Mouse (Mus musculus): ENCODE measurements around the gene Gatd1. TPM values are rescaled to one million over a fixed set of nuclear protein-coding genes. Genes with fewer than 3 reads are reported as not detected.

Gatd1 gene
- polyA plus RNA-seq, 1 experiment from 2014 or later = 21.1 TPM

DNA sequence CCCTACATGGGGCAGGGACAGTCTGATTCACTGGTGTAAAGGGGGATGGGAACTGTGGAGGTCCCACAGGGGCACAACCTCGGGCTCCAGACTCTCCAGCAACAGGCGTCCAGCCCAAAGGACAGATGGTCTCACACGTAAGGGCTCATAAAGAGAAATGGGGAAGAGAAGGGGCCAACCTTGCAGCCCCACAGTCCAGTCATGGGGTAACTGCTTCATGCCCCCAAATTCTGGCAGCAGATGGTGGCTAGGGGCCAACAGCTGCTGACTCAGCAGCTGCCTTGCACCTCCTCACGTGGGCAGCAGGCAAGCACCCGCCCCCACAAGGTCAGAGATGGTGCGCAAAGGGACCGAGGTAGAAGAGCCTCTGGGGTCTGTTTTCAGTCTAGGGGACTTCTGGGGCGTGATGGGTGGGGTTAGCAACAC is 18.3 kb upstream of the Gatd1 start:
- H3K27me3 ChIP-seq (replicated peaks) = peaks cover 12% of the 10 kb centered on the region; the same call in 1 of the 2 replicates
- H3K4me1 ChIP-seq = peaks cover 63% of the 10 kb centered on the region
- H3K36me3 ChIP-seq = peaks cover 41% of the 10 kb centered on the region
- H3K27ac ChIP-seq = no peak overlapping the region
- H3K4me2 ChIP-seq = no peak overlapping the region
- no peaks in the 10 kb centered on the region for H3K9me3 ChIP-seq (replicated peaks)
- WGBS (ENCODE audit: insufficient replicate concordance) = 81% methylated on average over 8 of the region's 8 CpGs
- no peak overlapping the region for H3K9ac ChIP-seq
- no peak overlapping the region for H3K4me3 ChIP-seq
- ATAC-seq = no peak

DNA sequence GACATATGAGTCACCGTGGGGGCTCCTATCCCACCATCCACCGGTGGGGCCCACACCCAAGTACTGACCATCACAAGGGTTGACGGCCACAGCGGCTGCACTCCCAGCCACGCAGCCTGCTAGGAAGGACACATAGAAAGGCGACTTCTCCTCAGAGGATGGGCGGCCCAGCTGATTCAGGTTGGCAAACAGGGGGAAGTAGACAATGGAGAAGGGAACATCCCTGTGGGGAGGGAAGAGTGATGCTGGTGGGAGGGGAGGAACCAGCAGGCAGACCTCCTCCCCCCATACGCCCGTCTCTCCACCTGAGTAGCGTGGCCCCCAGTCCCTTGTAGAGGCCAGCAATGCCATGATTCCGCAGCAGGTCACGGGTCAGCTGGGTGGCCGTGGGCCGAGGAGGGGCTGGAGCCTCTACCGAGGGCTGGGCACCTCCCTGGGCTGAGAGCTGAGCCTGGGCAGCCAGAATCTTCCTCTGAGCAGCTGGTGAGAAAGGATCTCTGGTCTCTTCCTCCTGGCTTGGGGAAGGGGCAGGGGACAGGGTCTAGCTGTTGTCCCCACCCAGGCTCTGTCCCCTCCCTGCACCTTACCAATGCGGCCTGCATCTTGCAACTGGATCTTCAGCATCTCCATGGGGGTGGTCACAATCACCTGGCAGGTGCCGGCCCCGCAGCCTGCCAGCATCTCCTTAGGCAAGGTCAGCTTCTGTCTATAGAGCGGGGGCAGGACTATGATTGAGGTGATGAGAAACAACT is 17.7 kb upstream of the Gatd1 start:
- H3K9ac ChIP-seq = no peak overlapping the region
- 89% methylated on average over 19 of the region's 19 CpGs for WGBS (ENCODE audit: insufficient replicate concordance)
- peaks cover 63% of the 10 kb centered on the region for H3K4me1 ChIP-seq

DNA sequence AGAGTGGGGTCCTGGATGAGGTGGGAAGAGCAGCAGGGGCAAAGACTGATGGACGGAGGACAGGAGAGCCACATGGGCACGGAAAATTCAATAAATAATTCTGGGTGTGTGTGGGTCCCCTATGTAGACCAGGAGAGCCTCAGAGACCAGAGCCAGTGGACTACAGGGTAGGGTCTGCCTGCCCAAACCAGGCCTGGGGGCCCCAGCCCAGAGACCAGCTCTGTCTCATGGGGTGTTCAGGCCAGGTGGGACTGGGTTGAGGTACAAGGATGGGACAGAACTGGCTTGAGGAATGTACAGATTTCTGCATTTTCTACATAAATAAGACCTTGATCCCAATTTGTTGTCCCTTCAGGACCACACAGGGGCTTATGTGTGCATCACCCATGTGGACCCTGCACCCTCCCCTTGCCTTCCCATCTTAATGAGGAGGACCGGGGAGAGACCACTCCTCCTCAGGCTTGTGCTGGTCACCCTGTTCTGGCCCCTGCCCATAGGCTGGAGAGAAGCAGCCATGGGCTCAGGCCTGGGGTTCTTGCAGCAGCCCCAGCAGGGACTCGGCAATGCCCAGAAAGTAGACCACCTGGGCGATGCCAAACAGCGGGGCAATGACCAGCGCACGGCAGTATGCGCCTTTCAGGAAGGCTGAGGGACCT is 16.8 kb upstream of the Gatd1 start:
- H3K9ac ChIP-seq = no peak overlapping the region
- H3K36me3 ChIP-seq = peaks cover 41% of the 10 kb centered on the region
- ATAC-seq = no peak
- H3K4me2 ChIP-seq = no peak overlapping the region
- peaks cover 25% of the 10 kb centered on the region for H3K27me3 ChIP-seq (replicated peaks)
- no peak overlapping the region for H3K27ac ChIP-seq
- peaks cover 57% of the 10 kb centered on the region for H3K4me1 ChIP-seq
- WGBS (ENCODE audit: insufficient replicate concordance) = 83% methylated on average over 9 of the region's 9 CpGs
- H3K4me3 ChIP-seq = no peak overlapping the region
- no peaks in the 10 kb centered on the region for H3K9me3 ChIP-seq (replicated peaks)

More for the DNA sequence above, 17.7 kb upstream of the Gatd1 start:
- no peak overlapping the region for H3K4me3 ChIP-seq
- peaks cover 41% of the 10 kb centered on the region for H3K36me3 ChIP-seq
- ATAC-seq = no peak
- H3K4me2 ChIP-seq = no peak overlapping the region
- H3K27ac ChIP-seq = no peak overlapping the region
- H3K27me3 ChIP-seq (replicated peaks) = peaks cover 17% of the 10 kb centered on the region; the same call in 1 of the 2 replicates
- no peaks in the 10 kb centered on the region for H3K9me3 ChIP-seq (replicated peaks)

DNA sequence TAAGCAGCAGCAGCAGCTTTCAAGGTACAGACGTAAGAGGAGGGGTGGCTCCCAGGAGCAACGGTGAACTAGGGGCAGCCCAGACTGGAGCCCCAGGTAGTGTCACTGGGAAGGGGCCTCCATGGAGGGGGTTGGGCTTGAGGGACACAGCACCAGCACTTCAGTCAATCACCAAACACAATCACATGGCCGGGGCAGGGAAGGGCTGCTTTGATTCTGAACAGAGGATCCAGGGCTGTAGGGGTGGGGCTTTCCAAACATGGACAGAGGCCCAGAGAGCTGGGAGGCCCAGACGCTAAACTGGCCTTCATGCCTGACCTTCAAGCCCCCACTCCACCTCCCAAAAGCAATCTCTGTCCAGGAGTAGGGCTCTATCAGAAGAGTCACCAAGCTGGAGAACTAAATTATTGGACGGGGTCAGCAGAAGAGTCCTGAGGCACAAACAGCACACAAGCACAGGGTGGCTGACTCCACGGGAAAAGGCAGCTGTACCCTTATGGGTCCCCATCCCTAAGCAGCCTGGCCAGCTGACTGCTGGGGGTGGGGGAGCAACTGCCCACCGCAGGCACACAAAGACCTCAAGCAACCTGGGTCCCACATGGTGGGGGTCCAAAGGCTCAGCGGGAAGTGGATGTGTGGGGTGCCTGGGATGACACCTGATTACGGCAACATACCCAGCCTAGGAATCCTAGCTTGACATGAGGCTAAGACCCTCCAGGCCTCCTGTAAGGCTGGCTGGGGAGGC is 16.1 kb upstream of the Gatd1 start:
- no peak overlapping the region for H3K4me2 ChIP-seq
- H3K4me3 ChIP-seq = no peak overlapping the region
- H3K9ac ChIP-seq = no peak overlapping the region
- no peak overlapping the region for H3K27ac ChIP-seq
- H3K36me3 ChIP-seq = peaks cover 41% of the 10 kb centered on the region
- H3K27me3 ChIP-seq (replicated peaks) = peaks cover 29% of the 10 kb centered on the region
- ATAC-seq = no peak
- H3K9me3 ChIP-seq (replicated peaks) = no peaks in the 10 kb centered on the region
- H3K4me1 ChIP-seq = peaks cover 51% of the 10 kb centered on the region
- 66% methylated on average over 9 of the region's 9 CpGs for WGBS (ENCODE audit: insufficient replicate concordance)

DNA sequence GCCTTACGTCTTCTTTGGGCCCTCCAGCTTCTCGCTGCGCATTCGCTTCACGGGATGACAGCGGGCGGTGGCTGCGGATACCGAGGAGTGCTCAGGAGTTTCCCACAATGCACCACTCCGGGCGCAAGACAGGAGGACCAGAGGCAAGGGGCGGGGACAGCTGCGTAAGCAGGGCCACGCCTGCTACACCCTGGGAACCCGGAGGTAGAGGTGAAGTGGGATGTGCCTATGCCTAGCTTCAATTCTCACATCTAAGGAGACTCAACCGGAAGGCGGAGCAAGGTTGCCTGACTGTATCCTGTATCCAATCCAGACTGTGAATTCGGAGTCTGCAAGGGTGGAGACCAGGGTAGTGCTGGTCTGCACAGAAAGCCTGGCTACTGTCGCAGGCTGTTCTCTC is 15.4 kb upstream of the Gatd1 start, which contains the start of gene Cend1:
TSS of gene Cend1 (minus strand) at position 182 of the 400 bp plus-strand sequence.
- 10% methylated on average over 19 of the region's 19 CpGs for WGBS (ENCODE audit: insufficient replicate concordance)
- Histone ChIP-seq H3K4me2 (no peak within 1 kb of the TSS; the same call in 1 of the 2 replicates), H3K27ac (no peak within 1 kb of the TSS), H3K27me3 (replicated peaks) (peaks cover 29% of the 10 kb centered on the region), H3K9me3 (replicated peaks) (no peaks in the 10 kb centered on the region), H3K4me3 (no peak within 1 kb of the TSS), H3K9ac (no peak within 1 kb of the TSS), H3K4me1 (peaks cover 44% of the 10 kb centered on the region), H3K36me3 (peaks cover 41% of the 10 kb centered on the region)
- ATAC-seq = peak; percentile 53

DNA sequence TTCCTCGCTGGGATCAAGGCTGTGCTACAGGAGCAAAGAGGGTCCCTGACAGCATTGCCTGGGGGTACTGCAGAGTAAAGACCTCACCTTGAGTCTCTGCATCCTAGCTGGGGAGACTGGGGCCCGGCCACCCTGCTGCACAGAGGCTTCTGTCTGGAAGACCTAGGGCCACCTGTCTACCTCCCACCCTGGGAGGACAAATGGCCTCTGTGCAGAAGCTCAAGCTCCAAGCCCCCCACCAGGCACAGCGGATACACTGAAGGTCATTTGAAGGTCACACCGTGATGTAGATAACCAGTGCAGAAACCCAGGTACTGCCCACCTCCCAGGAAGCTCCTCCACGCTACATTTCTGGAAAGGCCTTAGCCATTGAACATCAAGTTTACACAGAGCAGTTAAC is 14.8 kb upstream of the Gatd1 start:
- no peak for ATAC-seq
- WGBS (ENCODE audit: insufficient replicate concordance) = 52% methylated on average over 5 of the region's 5 CpGs
- Histone ChIP-seq H3K9me3 (replicated peaks) (no peaks in the 10 kb centered on the region), H3K27ac (no peak overlapping the region), H3K4me2 (no peak overlapping the region), H3K27me3 (replicated peaks) (peaks cover 31% of the 10 kb centered on the region), H3K4me3 (no peak overlapping the region), H3K36me3 (peaks cover 36% of the 10 kb centered on the region), H3K4me1 (peaks cover 38% of the 10 kb centered on the region), H3K9ac (no peak overlapping the region)

DNA sequence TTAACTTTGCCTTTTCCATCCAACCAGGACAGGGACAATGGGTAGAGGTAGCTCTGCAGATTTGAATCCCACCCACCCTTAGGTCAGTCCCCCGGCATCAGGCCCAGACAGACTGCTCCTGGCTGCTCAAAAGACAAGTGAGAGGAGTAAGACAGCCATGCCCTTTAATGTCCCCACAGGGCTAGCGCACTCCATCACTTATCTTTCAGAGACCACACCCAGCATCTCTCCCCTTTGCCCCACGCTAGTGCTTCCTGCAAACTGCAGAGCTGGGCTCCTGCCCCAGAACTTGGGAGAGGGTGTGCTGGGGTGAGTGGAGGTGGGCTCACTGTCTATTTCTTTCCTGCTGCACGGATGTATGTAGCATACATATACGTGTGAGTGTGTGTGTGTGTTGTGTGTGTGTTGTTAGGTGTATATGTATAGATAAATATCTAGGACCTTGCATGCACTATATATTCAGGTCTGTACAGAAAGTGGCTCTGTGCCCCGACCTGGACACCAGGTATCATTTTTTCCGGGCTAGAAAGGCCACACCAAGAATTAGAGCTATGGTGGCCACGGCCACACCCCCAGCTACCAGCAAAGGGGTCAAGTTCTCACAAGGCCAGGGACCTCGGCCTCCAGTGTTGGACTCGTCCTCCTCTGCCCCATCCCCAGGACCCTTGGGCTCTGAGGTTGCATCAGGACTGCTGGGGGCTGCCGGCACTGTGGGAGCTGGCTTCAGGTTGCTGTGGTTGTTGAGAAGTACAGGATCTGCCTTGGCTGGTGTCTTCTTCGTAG is 13.2 kb upstream of the Gatd1 start:
- Histone ChIP-seq H3K4me3 (no peak overlapping the region), H3K9me3 (replicated peaks) (no peaks in the 10 kb centered on the region), H3K4me1 (peaks cover 27% of the 10 kb centered on the region), H3K9ac (no peak overlapping the region), H3K36me3 (peaks cover 21% of the 10 kb centered on the region), H3K27me3 (replicated peaks) (peaks cover 40% of the 10 kb centered on the region), H3K4me2 (no peak overlapping the region), H3K27ac (no peak overlapping the region)
- WGBS (ENCODE audit: insufficient replicate concordance) = 58% methylated on average over 12 of the region's 12 CpGs
- no peak for ATAC-seq

DNA sequence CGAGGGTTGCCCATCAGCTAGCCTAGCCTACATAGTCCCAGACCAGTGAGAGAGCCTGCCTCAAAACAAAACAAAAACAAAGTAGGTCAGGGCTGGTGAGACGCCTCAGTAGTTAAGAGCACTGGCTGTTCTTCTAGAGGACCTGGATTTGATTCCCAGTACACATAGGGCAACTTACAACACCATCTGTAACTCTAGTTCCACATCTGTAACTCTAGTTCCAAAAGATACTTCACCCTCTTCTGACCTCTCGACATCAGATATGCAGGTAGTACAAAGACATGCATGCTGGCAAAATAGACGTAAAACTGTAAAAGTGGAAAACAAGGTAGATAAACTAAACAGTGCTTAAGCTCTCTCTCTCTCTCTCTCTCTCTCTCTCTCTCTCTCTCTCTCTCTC is 9.9 kb upstream of the Gatd1 start:
- Histone ChIP-seq H3K4me2 (no peak overlapping the region), H3K27me3 (replicated peaks) (peaks cover 40% of the 10 kb centered on the region), H3K9ac (no peak overlapping the region), H3K27ac (no peak overlapping the region), H3K4me3 (no peak overlapping the region), H3K9me3 (replicated peaks) (no peaks in the 10 kb centered on the region), H3K36me3 (no peaks in the 10 kb centered on the region), H3K4me1 (peaks cover 17% of the 10 kb centered on the region)
- no peak for ATAC-seq
- WGBS (ENCODE audit: insufficient replicate concordance) = 63% methylated on average over 4 of the region's 4 CpGs

DNA sequence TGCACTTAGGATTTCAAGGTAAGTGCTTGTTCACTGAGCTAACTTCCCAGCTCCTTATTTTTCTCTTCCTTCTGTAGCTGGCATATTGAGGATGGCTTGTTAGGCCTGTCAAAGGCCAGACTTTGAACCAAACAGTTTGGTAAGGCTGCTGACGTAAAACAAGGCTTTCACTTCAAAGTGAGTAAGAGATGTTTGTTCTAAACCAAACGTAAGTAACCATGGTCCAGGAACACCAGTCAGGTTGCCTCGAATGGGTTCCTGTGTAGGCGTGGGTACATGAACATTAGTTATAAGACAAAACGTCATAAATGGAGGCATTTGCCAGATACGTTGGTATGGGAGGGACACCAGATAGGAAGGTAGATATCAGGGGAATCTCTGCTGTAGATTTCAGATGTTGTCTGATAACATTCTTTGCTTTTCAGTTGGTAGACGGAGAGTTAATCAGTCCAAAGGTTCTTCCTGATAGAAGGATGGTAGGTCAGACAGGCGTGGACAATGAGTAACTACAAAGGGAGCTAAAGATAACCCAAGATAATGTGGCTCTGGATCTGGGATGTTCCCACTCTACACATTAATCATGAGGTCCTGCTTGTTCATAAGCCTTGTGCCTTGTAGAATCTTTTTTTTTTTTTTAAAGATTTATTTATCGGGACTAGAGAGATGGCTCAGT is 6.2 kb upstream of the Gatd1 start:
- Histone ChIP-seq H3K4me2 (no peak overlapping the region), H3K4me3 (no peak overlapping the region), H3K27ac (no peak overlapping the region), H3K36me3 (no peaks in the 10 kb centered on the region), H3K27me3 (replicated peaks) (peaks cover 16% of the 10 kb centered on the region; the same call in 1 of the 2 replicates), H3K4me1 (peaks cover 7% of the 10 kb centered on the region; the same call in 1 of the 2 replicates), H3K9me3 (replicated peaks) (no peaks in the 10 kb centered on the region), H3K9ac (no peak overlapping the region)
- 61% methylated on average over 9 of the region's 9 CpGs for WGBS (ENCODE audit: insufficient replicate concordance)
- ATAC-seq = peak; percentile 43

DNA sequence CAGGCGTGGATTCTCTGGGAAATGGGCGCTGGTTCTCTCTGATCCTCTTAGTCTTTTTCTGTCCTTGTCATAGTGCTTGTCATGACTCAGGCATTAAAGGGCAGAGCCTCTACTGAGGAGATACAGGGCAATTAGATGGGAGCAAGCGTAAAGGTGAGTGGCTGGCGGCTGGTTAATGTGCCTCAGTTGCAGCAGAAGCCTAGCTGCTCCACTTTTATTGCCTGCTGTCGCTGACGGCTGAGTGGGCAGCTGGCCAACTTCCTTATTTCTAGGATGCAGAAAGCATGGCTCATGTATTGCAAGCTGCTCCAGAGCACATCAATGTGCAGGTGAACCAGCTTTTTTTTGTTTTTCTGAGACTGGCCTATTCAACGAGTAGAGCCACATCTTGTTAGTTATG is 5.0 kb upstream of the Gatd1 start:
- no peak for ATAC-seq

More for the DNA sequence above, 5.0 kb upstream of the Gatd1 start:
- Histone ChIP-seq H3K4me1 (peaks cover 15% of the 10 kb centered on the region), H3K9ac (no peak overlapping the region), H3K4me2 (no peak overlapping the region), H3K27ac (no peak overlapping the region), H3K9me3 (replicated peaks) (no peaks in the 10 kb centered on the region), H3K36me3 (no peaks in the 10 kb centered on the region), H3K27me3 (replicated peaks) (peaks cover 16% of the 10 kb centered on the region; the same call in 1 of the 2 replicates), H3K4me3 (no peak overlapping the region)
- 53% methylated on average over 7 of the region's 7 CpGs for WGBS (ENCODE audit: insufficient replicate concordance)

Measured in liver, embryonic 12.5 days (tissue).